Mouse (Mus musculus) limb, embryonic 11.5 days (tissue): Measurements from ENCODE around the gene Tmem169. TPM values are rescaled to one million over a fixed set of nuclear protein-coding genes. Genes with fewer than 3 reads are reported as not detected.
A peak's percentile ranks its signal among the peaks of the same experiment; 100 is the strongest.

Experiments used
- ATAC-seq: fragments of 200-750 bp; cut with Nextera tagmentation; 2 replicates; pipeline ENCODE4 v1.8.0; 2017; ENCODE audit warnings: low read depth; ENCODE audit not compliant: insufficient number of reproducible peaks, low FRiP score, low TSS enrichment
- DNase-seq: peaks from one replicate; pipeline ENCODE4 v3.0.0-alpha.2; 2015; ENCODE audit warnings: low spot score
- H3K27ac ChIP-seq: fragments of 300-500 bp; sonication (generic); replicated peaks from 2 replicates; pipeline ENCODE4 v1.5.1; 2014; ENCODE audit warnings: low read depth, mild to moderate bottlenecking, low read length
- H3K27me3 ChIP-seq: fragments of 300-500 bp; sonication (generic); 2 replicates; pipeline ENCODE4 v1.6.1; 2014; ENCODE audit warnings: mild to moderate bottlenecking, low read length, mixed read lengths; ENCODE audit not compliant: control insufficient read depth, insufficient read depth
- H3K36me3 ChIP-seq: fragments of 300-500 bp; sonication (generic); 2 replicates; pipeline ENCODE4 v1.6.1; 2014; ENCODE audit warnings: mild to moderate bottlenecking, low read length, moderate library complexity, mixed read lengths; ENCODE audit not compliant: control insufficient read depth, insufficient read depth
- H3K4me1 ChIP-seq: fragments of 300-500 bp; sonication (generic); 2 replicates; pipeline ENCODE4 v1.6.1; 2014; ENCODE audit warnings: low read length, mixed read lengths; ENCODE audit not compliant: control insufficient read depth, insufficient read depth
- H3K4me2 ChIP-seq: fragments of 300-500 bp; sonication (generic); 2 replicates; pipeline ENCODE4 v1.6.1; 2014; ENCODE audit warnings: low read depth, mild to moderate bottlenecking, moderate library complexity; ENCODE audit not compliant: severe bottlenecking
- H3K4me3 ChIP-seq: fragments of 300-500 bp; sonication (generic); 2 replicates; pipeline ENCODE4 v1.5.1; 2014; ENCODE audit warnings: low read depth, low read length
- H3K9ac ChIP-seq: fragments of 300-500 bp; sonication (generic); 2 replicates; pipeline ENCODE4 v1.6.1; 2014; ENCODE audit warnings: mild to moderate bottlenecking, low read length
- H3K9me3 ChIP-seq: fragments of 300-500 bp; sonication (generic); 2 replicates; pipeline ENCODE4 v1.6.1; 2016; ENCODE audit warnings: low read length; ENCODE audit not compliant: control insufficient read depth
- WGBS: fragments of 180-500 bp; shearing (Covaris S2); extraction: QIAGEN DNeasy Blood & Tissue Kit; methylation state at CpG from one replicate; pipeline ENCODE4 v1.1.7; 2014; 5-methylcytosine and 5-hydroxymethylcytosine counted together
- polyA plus RNA-seq: library from polyadenylated mRNA; unstranded; fragments of >200 nt; fragmentation: Nextera tagmentation; extraction: Ambion mirVana; gene quantifications from 2 replicates; pipeline ENCODE4 v1.2.1, GENCODE M21; 2014

Gene Tmem169
- polyA plus RNA-seq, 1 experiment from 2014 or later = 5.2 TPM

DNA sequence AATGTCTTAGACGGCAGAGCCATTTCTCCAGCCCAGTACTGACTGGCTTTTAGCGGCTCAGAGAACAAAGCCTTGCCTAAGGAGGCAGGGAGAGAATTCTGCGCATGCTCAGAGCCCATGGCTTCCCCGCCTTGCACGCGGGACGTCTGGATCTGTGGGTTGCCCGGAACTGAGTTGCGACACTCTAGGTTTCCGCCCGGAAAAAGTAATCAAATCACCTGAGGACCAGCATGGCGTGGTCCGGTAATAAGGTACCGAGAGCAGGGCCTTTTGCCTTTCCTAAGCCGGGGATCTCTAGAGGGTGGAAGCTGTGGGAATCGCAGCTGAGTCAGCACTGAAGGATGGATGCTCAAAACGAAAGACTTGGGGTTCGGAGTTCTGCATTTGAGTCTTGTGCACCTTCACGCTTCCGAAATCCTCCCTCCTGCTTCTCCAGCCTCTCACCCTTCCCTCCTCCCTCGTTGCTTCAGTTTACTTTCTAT lies 23.2 kb downstream of the Tmem169 start, which contains the start of gene Xrcc5:
Xrcc5 (plus strand) TSS at position 105 of the 482 bp plus-strand sequence.
- H3K36me3 ChIP-seq = no peaks in the 10 kb centered on the region
- H3K27me3 ChIP-seq = no peaks in the 10 kb centered on the region
- peak; percentile 91 for ATAC-seq
- H3K4me2 ChIP-seq = peak within 1 kb of the TSS; percentile 49
- H3K9me3 ChIP-seq = no peaks in the 10 kb centered on the region
- WGBS = under 1% methylated on average over 21 of the region's 21 CpGs
- peak; percentile 96 for DNase-seq
- peaks cover 8% of the 10 kb centered on the region; the same call in 1 of the 2 replicates for H3K4me1 ChIP-seq
- peak within 1 kb of the TSS; percentile 86 for H3K27ac ChIP-seq
- peak within 1 kb of the TSS; percentile 79 for H3K9ac ChIP-seq
- H3K4me3 ChIP-seq = peak within 1 kb of the TSS; percentile 55

DNA sequence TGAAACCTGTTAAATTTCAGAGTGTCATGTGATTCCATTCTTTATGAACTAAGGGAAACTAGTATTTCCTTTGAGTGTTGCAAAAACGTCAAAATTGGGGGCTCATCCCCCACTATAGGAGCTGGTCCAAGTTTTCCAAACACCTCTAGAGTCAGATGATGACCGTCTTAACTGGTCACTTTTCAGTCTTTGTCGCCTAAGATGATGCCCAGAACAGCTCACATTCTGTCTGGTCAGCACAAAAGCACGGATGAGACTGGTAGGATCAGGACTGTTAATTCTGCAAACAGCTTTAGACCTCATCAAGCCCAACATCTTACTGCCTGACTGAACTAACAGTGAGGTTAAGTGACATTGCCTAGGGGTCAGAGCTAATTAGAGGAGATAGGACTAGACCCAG lies 24.8 kb downstream of the Tmem169 start:
- 71% methylated on average over 4 of the region's 4 CpGs for WGBS
- no peak overlapping the region; the same call in 1 of the 2 replicates for H3K9ac ChIP-seq
- H3K36me3 ChIP-seq = no peaks in the 10 kb centered on the region
- peak overlapping the region; percentile 4; the same call in 1 of the 2 replicates for H3K27ac ChIP-seq
- ATAC-seq (no peak), DNase-seq (no peak)
- H3K4me2 ChIP-seq = no peak overlapping the region
- no peaks in the 10 kb centered on the region for H3K9me3 ChIP-seq
- no peaks in the 10 kb centered on the region for H3K27me3 ChIP-seq
- H3K4me1 ChIP-seq = peaks cover 8% of the 10 kb centered on the region; the same call in 1 of the 2 replicates
- H3K4me3 ChIP-seq = no peak overlapping the region

DNA sequence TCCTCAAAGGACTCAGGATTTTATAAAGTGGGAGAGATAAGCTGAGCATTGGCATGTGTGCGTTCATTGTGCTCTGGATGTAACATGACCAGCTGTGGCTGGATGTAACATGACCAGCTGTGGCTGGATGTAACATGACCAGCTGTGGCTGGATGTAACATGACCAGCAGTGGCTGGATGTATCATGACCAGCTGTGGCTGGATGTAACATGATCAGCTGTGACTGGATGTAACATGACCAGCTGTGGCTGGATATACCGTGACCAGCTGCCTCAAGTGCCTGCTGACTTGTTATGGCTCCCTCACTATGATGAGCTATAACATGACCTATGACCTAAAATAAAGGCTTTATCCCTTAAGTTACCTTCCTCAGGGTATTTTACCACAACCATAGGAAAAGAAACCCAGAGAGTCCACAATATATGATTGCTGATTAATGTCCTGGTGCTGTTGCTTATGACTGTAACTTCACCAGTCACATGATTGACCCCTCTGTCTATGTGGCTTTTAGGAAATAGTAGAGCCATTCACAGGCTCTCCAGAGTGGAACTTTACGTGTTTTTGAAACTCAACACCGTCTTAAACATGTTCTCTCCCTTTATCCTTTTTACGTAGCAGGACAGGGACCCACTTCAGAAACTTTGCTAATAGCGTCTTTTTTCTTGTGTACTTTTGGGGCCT lies 25.7 kb downstream of the Tmem169 start:
- H3K4me1 ChIP-seq = peaks cover 8% of the 10 kb centered on the region; the same call in 1 of the 2 replicates
- peak overlapping the region; percentile 82 for H3K27ac ChIP-seq
- no peaks in the 10 kb centered on the region for H3K9me3 ChIP-seq
- H3K9ac ChIP-seq = no peak overlapping the region
- ATAC-seq (peak; percentile 81), DNase-seq (peak; percentile 79)
- H3K4me2 ChIP-seq = no peak overlapping the region; the same call in 1 of the 2 replicates
- 41% methylated on average over 6 of the region's 6 CpGs for WGBS
- no peaks in the 10 kb centered on the region for H3K27me3 ChIP-seq
- no peak overlapping the region for H3K4me3 ChIP-seq
- H3K36me3 ChIP-seq = no peaks in the 10 kb centered on the region

DNA sequence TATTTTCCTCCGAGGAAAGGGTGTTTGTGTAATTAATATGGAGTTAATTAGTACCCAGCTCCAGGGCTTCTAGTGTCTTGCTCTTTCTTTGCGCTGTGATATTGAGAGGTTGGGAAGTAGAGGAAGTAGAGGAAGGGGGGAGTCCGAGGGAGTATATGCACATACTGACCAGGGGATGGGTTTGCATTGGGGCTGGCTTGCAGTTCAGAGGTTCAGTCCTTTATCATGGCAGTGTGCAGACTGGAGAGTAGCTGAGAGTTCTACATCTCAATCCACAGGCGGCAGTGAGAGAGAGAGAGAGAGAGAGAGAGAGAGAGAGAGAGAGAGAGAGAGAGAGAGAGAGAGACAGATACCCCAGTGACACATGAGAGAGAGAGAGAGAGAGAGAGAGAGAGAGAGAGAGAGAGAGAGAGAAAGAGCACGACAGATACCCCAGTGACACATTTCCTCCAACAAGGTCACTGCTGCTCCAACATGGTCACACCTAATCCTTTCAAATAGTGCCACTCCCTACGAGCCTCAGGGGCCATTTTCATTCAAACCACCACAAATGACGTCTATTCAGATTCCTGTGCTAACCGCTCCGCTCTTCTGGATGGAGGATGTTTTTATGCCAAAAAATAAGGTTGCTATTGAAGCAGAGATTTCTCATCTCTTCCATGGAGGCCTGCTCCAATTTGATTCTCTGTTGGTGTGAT lies 28.7 kb downstream of the Tmem169 start:
- 89% methylated on average over 9 of the region's 9 CpGs for WGBS
- Histone ChIP-seq H3K27ac (no peak overlapping the region), H3K36me3 (peaks cover 3% of the 10 kb centered on the region; the same call in 1 of the 2 replicates)

DNA sequence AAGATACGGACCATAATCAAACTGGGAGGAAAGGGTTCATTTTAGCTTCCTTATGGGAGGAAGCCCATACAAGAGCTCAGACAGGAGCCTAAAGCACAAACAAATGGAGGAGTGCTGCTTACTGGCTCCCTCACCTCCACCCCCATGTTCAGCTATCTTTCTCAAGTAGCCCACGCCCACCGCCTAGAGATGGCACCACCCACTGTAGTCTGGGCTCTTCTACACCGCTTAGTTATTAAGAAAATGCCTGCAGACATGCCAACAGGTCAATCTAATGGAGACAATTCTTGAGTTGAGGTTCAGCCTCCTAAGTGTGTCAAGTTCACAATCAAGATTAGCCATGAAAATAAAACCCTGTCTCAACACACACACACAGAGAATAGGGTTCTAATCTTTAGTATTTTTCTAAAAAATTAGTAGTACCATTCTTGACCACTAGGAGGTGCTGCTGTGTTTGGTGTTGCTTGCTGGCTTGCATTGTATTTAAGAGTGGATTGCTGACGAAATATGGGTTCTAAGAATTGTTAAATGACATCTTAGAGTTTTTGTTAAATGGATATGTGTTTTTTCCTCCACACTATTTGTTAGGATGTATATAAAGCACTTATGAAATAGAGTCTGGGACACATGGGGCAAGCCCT lies 29.4 kb downstream of the Tmem169 start:
- ATAC-seq (no peak), DNase-seq (no peak)
- Histone ChIP-seq H3K27me3 (no peaks in the 10 kb centered on the region), H3K9ac (no peak overlapping the region), H3K4me3 (no peak overlapping the region), H3K4me1 (peaks cover 8% of the 10 kb centered on the region; the same call in 1 of the 2 replicates), H3K4me2 (no peak overlapping the region), H3K36me3 (peaks cover 3% of the 10 kb centered on the region; the same call in 1 of the 2 replicates), H3K27ac (no peak overlapping the region), H3K9me3 (no peaks in the 10 kb centered on the region)
- 83% methylated on average over 5 of the region's 5 CpGs for WGBS

More for the DNA sequence above, 28.7 kb downstream of the Tmem169 start:
- H3K4me1 ChIP-seq = peaks cover 8% of the 10 kb centered on the region; the same call in 1 of the 2 replicates
- ATAC-seq = no peak
- H3K4me3 ChIP-seq = no peak overlapping the region
- no peaks in the 10 kb centered on the region for H3K27me3 ChIP-seq
- H3K9me3 ChIP-seq = no peaks in the 10 kb centered on the region
- no peak overlapping the region for H3K9ac ChIP-seq
- H3K4me2 ChIP-seq = no peak overlapping the region
- no peak for DNase-seq

DNA sequence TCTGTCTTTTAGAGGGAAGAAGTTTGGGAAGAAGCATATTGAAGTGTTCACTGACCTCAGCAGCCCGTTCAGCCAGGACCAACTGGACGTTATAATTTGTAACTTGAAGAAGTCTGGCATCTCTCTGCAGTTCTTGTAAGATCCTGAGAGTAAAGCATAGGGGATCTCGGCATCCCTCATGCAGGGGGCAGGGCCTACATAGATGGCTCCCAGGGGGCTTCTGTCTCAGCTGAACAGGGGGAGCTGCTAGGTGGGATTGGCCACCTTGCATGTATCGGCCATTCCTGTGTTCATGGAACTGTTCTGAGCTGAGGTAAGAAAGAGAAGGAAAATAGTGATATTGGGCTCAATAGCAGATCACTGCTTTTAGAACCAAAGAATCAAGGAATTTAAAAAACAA lies 31.3 kb downstream of the Tmem169 start:
- no peak for ATAC-seq
- no peak overlapping the region for H3K27ac ChIP-seq
- H3K9ac ChIP-seq = no peak overlapping the region
- H3K36me3 ChIP-seq = peaks cover 3% of the 10 kb centered on the region; the same call in 1 of the 2 replicates
- peaks cover 2% of the 10 kb centered on the region; the same call in 1 of the 2 replicates for H3K4me1 ChIP-seq
- 90% methylated on average over 4 of the region's 4 CpGs for WGBS
- no peaks in the 10 kb centered on the region for H3K27me3 ChIP-seq
- no peak for DNase-seq
- H3K9me3 ChIP-seq = no peaks in the 10 kb centered on the region
- no peak overlapping the region for H3K4me2 ChIP-seq
- H3K4me3 ChIP-seq = no peak overlapping the region

DNA sequence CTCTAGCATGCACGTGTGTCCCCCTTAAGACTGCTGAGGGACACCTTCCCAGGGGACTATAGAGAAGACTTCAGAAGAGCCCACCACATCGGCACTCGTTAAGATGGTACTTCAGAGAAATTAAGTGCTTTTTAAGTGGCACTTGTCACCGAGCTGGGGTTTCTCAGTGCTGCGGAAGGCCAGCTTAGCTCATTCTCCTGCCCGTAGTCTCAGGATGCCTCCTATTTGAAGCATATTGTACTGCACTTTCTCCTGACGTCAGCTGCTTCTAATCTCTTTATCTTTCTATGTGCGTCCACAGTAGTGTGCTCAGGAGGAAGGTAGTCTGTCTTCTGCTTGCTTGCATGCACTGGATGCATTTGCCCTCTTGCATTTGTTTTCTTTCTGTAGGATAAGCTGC lies 32.2 kb downstream of the Tmem169 start:
- no peak for DNase-seq
- WGBS = 77% methylated on average over 8 of the region's 8 CpGs
- peaks cover 8% of the 10 kb centered on the region; the same call in 1 of the 2 replicates for H3K36me3 ChIP-seq
- ATAC-seq = no peak
- no peak overlapping the region for H3K4me2 ChIP-seq
- no peak overlapping the region for H3K9ac ChIP-seq
- no peaks in the 10 kb centered on the region for H3K4me1 ChIP-seq
- H3K4me3 ChIP-seq = no peak overlapping the region
- H3K27ac ChIP-seq = no peak overlapping the region
- no peaks in the 10 kb centered on the region for H3K9me3 ChIP-seq
- no peaks in the 10 kb centered on the region for H3K27me3 ChIP-seq

DNA sequence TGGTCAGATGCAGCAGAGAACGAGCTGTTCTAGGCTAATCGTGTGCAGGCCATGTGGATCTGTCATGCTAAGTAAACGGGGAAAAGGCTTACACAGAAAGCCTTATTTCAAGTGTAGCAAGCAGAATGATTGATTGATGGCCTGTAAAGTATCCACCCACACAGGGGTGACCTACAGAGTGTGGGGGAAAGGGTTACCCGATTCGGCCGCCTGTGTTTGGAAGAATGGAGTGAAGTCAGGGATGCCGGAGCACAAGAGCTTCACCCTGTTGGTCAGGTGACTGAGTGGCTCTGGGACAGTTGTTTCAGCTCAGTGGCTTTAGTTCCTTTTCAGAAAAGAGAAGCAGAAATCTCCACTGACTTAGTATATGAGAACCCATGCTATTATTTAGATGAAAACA lies 32.7 kb downstream of the Tmem169 start:
- peaks cover 8% of the 10 kb centered on the region; the same call in 1 of the 2 replicates for H3K36me3 ChIP-seq
- no peak overlapping the region for H3K4me2 ChIP-seq
- no peaks in the 10 kb centered on the region for H3K4me1 ChIP-seq
- no peaks in the 10 kb centered on the region for H3K9me3 ChIP-seq
- no peak for DNase-seq
- H3K4me3 ChIP-seq = no peak overlapping the region
- WGBS = 78% methylated on average over 7 of the region's 7 CpGs
- no peak for ATAC-seq
- H3K9ac ChIP-seq = no peak overlapping the region
- H3K27me3 ChIP-seq = no peaks in the 10 kb centered on the region
- H3K27ac ChIP-seq = no peak overlapping the region
